Mouse (Mus musculus): ENCODE measurements around the gene D7Ertd443e.

- TF ChIP-seq MXI1 (IDR thresholded peaks at IDR 0.05; ENCODE audit: low read depth, low read length) (no peak), CHD2 (IDR thresholded peaks at IDR 0.05; ENCODE audit: low read length) (no peak)
Measured at GRCm38 (mm10) chr7:134223444-134224161, 161.9 kb downstream of the D7Ertd443e start.

Measured in CH12.LX (cell line).